Mouse (Mus musculus): ENCODE measurements around the gene Nek8.

Nek8 gene

GRCm38 (mm10) chr11:78166161-78166560 is 10.3 kb downstream of the Nek8 start:
- no peak for DNase-seq (ENCODE audit: low read depth)

GRCm38 (mm10) chr11:78165761-78166109 is 10.7 kb downstream of the Nek8 start:
- DNase-seq (ENCODE audit: low read depth): no peak

DNA sequence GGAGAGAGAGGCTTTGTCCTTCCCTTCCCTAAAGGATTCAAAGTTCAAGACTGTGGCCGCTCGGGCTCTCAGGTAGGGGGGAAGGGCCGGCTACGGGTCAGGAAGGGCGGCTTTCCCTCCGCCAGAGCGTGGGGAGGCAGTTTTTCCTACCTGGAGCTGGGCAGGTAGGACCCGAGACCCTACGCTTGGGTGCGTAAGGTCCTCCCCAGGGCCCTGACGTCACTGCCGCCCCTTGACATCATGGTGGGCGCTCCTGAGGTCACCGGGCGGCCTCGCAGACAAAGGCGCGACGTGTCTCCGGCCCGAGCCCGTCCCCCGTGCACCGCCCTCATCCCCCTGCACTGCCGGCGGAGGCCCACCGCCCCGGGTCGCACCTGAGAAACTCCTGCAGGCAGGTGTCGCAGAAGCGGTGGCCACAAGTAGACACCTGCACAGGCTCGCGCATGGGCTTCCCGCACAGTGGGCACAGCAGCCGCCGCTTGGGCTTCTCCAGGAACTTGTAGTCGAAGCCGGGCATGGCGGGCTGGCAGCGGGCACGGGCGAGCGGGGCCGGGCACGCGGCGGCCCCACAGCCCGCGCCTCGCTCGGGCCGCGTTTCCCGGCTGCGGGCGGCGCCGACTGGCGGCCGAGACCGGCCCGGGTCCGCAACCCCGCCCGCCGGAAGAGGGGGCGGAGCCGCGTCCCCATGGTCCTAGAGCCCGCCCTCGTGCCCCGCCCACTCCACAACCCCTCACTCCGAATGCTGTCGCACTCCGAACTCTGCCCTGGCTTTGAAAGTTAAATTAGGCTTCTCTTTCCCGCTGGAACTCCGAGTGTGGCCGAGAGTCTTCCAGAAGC is 11.3 kb downstream of the Nek8 start, which contains the start of gene Traf4:
Traf4 (minus strand) TSS at position 666 of the 837 bp plus-strand sequence.
- peak; percentile 91 for DNase-seq (ENCODE audit: low read depth)

DNA sequence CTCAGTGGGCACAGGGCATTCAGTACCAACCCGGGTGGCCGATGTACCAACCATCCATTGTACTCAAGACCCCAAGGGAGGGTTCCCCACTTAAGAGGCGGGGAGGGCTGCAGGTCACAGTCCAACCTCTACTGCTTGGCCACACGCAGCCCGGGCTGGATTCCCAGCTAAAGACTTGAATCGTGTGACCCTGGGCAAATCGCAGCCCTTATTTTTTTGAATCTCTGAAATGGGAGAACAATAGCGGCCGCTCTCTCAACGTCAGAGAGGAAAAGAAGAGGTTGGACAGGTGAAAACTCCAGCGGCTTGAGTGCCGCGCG is 11.9 kb downstream of the Nek8 start:
- DNase-seq (ENCODE audit: low read depth): no peak

GRCm38 (mm10) chr11:78163681-78164603 is 12.5 kb downstream of the Nek8 start:
- DNase-seq (ENCODE audit: low read depth): peak; percentile 59

DNA sequence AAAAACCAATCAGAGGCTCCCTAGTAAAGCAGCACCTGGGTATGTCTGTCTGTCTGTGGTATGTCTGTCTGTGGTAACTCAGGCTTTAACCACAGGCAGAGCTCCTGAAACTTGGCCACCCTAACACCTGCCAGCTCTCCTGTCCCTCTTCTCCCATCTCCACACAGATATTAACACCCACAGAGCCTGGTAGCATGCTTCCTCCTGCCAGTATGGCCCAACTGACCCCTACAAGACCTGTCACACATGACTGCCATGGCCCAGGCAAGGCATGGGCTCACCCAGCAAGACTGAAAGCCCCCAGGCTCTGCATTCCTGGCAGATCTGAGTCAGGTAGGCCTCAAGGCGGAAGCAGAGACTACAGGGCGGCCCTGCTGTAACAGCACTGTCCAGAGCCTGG is 13.4 kb downstream of the Nek8 start:
- peak; percentile 42 for DNase-seq (ENCODE audit: low read depth)

DNA sequence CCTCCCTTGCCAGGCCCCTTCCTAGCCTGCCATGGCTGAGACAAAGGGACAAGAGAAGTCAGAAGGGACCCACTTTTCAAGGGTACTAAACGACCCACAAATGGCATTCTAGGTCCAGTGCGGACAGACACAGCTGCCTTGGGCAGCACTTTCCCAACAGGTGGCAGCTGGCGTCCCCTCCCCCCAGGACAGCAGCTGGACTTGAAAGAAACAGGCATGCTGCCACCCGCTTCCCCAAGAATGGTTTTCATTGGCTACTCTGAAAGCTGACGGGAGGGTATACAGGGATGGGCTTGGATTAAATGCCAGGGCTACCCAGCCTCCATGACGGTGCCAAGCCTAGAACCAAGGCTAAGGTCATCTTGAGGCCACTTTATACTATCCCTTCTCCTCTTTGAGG is 14.0 kb downstream of the Nek8 start:
- no peak for DNase-seq (ENCODE audit: low read depth)

GRCm38 (mm10) chr11:78161968-78162367 is 14.5 kb downstream of the Nek8 start:
- no peak for DNase-seq (ENCODE audit: low read depth)

DNA sequence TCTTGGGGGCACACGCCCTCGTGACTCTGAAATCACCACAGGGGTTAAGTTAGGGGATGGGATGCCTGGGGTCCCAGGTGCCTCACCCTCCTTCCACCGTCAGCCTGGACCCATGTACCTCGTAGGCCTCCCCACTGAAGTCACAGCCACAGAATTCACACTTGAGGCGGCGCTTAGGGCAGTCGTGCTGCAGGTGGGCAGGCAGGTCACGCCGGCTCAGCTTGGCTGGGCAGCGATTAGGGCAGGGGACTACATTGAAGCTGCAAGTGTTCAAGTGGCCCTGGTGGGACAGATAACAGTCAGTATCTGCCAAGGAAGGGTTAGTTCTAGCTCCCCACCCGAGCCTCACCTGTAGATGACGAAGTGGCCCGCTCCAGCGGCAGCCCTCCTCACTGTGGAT is 15.3 kb downstream of the Nek8 start:
- no peak for DNase-seq (ENCODE audit: low read depth)

DNA sequence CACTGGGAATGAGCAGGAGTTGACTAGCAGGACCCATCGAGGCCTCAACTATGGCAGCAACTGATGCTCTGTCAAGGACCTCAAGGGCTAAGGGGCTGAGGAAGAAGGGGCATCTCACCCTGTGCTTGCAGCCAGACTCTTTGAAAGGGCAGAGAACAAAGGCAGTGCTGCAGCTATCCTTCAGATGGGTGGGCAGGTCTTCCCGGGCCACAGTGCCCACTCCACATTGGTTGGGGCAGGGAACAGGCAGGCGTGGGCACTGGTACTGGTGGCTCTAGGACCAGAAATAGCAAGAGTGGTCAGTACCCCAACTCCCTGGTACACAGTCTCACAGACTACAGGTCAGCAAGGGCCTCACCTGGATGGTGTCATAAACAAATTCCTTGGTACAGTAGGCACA is 15.8 kb downstream of the Nek8 start:
- DNase-seq (ENCODE audit: low read depth): no peak

GRCm38 (mm10) chr11:78160171-78160570 is 16.3 kb downstream of the Nek8 start:
- no peak for DNase-seq (ENCODE audit: low read depth)

- DNase-seq (ENCODE audit: low read depth): peak; percentile 15
Measured at GRCm38 (mm10) chr11:78159557-78159956, 16.9 kb downstream of the Nek8 start.

- DNase-seq (ENCODE audit: low read depth): peak; percentile 94
Measured at GRCm38 (mm10) chr11:78159096-78159495, 17.4 kb downstream of the Nek8 start.

GRCm38 (mm10) chr11:78156156-78156699 is 20.2 kb downstream of the Nek8 start:
- DNase-seq (ENCODE audit: low read depth): no peak

DNA sequence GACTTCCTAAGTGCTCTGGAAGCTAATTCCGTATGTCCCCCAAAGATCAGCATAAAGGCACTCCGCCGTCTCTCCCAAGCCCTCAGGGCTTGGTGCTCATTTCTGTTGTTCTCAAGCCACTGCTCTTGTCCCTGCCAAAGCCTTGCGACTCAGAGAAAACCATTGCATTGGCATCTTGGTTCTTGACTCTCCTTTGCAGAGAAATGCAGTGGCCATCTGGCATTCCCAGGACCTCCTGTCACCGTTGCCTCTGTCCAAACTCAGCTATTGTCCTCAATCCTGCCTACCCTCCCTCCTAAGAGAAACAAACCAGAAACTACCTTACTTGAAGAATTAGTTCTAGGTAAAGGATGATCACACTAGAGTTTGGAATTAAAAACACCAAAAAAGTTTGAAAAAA is 20.8 kb downstream of the Nek8 start:
- no peak for DNase-seq (ENCODE audit: low read depth)

DNA sequence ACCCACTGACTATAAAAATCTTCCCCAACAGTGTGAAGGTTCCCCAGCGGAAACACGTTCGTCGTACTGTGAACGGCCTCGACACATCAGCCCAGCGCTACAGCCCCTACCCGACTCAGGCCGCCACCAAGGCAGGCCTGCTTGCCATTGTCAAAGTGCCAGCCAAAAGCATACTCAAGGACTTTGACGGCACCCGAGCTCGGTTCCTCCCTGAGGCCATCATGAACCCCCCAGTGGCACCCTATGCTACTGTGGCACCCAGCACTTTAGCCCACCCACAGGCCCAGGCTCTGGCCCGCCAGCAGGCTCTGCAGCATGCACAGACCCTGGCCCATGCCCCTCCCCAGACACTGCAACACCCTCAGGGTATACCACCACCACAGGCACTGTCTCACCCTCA is 22.7 kb downstream of the Nek8 start:
- no peak for DNase-seq (ENCODE audit: low read depth)

- no peak for DNase-seq (ENCODE audit: low read depth)
Measured at GRCm38 (mm10) chr11:78152299-78153231, 23.9 kb downstream of the Nek8 start.

- peak; percentile 38 for DNase-seq (ENCODE audit: low read depth)
Measured at GRCm38 (mm10) chr11:78151161-78151560, 25.3 kb downstream of the Nek8 start.

- no peak for DNase-seq (ENCODE audit: low read depth)
Measured at GRCm38 (mm10) chr11:78146707-78147543, 29.6 kb downstream of the Nek8 start.

GRCm38 (mm10) chr11:78146168-78146567 is 30.3 kb downstream of the Nek8 start:
- no peak for DNase-seq (ENCODE audit: low read depth)

GRCm38 (mm10) chr11:78143520-78143919 is 33.0 kb downstream of the Nek8 start:
- DNase-seq (ENCODE audit: low read depth): no peak
